Mouse (Mus musculus): ENCODE measurements around the gene Rrp15. TPM values are rescaled to one million over a fixed set of nuclear protein-coding genes. Genes with fewer than 3 reads are reported as not detected.

Rrp15 gene
- total and polyA plus RNA-seq, 3 experiments, result 130 to 142 TPM; not detected in 1

DNA sequence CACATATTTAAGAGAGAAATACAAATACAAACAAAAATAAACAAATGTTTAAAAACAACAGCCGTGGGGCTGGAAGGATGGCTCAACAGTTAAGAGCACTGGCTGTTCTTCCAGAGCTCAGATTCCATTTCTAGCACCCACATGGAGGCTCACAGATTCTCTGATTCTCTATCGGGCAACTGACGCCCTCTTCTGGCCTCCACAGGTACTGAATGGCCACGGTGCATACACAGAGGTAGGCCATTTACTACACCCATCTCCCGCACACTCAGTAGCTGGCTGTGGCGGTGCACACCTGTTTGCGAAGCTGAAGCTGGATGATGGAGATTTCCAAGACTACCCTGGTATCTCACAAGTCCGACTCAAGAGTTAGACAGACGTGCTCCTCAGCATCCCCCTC is 29.4 kb downstream of the Rrp15 start:
- Histone ChIP-seq H3K9me3 (replicated peaks; ENCODE audit: insufficient read depth, low read length) (no peaks in the 10 kb centered on the region), H3K4me3 (ENCODE audit: control insufficient read depth in 1 of 2, insufficient read depth in 1 of 2, low read depth in 2 of 2, low read length in 2 of 2) (no peak overlapping the region), H3K4me1 (ENCODE audit: control insufficient read depth in 1 of 2, insufficient read depth in 2 of 2, low read length in 2 of 2) (no peaks in the 10 kb centered on the region), H3K36me3 (ENCODE audit: control insufficient read depth in 1 of 2, insufficient read depth in 2 of 2, low read length in 2 of 2) (peaks cover 0 to 10% of the 10 kb centered on the region in 2 experiments; a peak in 2 of 4 replicates), H3K27me3 (ENCODE audit: control insufficient read depth in 1 of 2, insufficient read depth in 2 of 2, low read length in 2 of 2) (no peaks in the 10 kb centered on the region), H3K27ac (ENCODE audit: control insufficient read depth, low read depth, low read length) (no peak overlapping the region), H3K9ac (ENCODE audit: control insufficient read depth, low read depth, low read length, poor library complexity, severe bottlenecking) (no peak overlapping the region), H3K79me2 (ENCODE audit: control insufficient read depth, insufficient read depth, low read length, poor library complexity) (peaks cover 7% of the 10 kb centered on the region)
- TF ChIP-seq CTCF (IDR thresholded peaks at IDR 0.05 in 2 of 3, conservative IDR thresholded peaks at IDR 0.05 in 1 of 3; ENCODE audit: control insufficient read depth in 1 of 3, insufficient read depth in 1 of 3, low read depth in 2 of 3, low read length in 3 of 3, poor library complexity in 1 of 3, severe bottlenecking in 1 of 3) (peak; percentile 42 to 58 (median 46)), POLR2AphosphoS2 (IDR thresholded peaks at IDR 0.05; ENCODE audit: low read length) (no peak), TCF12 (IDR thresholded peaks at IDR 0.05; ENCODE audit: low read depth, low read length) (no peak), SMC3 (IDR thresholded peaks at IDR 0.05; ENCODE audit: low read depth, low read length) (peak; percentile 29; the same call in 1 of the 2 replicates), CHD2 (IDR thresholded peaks at IDR 0.05; ENCODE audit: low read length) (no peak), USF1 (IDR thresholded peaks at IDR 0.05; ENCODE audit: low read depth, low read length) (no peak), POLR2AphosphoS5 (IDR thresholded peaks at IDR 0.05; ENCODE audit: borderline replicate concordance, low read depth, low read length) (no peak), NELFE (IDR thresholded peaks at IDR 0.05; ENCODE audit: low read depth, low read length) (no peak), TBP (IDR thresholded peaks at IDR 0.05; ENCODE audit: low read depth, low read length) (no peak), GABPA (IDR thresholded peaks at IDR 0.05; ENCODE audit: low read depth, low read length) (no peak), BHLHE40 (IDR thresholded peaks at IDR 0.05; ENCODE audit: borderline replicate concordance, low read depth, low read length) (no peak), EP300 (IDR thresholded peaks at IDR 0.05; ENCODE audit: low read depth in 1 of 2, low read length in 2 of 2) (no peak), NRF1 (IDR thresholded peaks at IDR 0.05; ENCODE audit: insufficient read depth, low read depth, low read length, poor library complexity, severe bottlenecking) (no peak)
- peak; percentile 37 for DNase-seq (ENCODE audit: low read depth, low spot score)

DNA sequence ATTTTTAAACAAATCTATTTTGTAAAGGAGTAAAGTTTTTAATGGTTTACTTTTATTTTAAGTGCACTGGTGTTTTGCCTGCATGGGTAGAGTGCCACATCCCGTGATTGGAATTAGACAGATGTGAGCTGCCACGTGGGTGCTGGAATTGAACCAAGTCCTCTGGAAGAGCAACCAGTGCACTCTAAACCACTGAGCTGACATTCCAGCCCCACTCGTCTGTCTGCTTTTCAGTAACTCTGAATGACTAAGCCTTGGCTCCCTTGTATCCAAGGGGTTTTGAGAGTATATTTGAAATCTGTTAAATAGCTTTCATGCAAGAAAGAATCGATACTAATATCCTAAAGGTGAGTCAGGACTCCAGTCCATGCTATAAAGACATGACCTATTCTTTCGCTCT is 30.3 kb downstream of the Rrp15 start:
- no peaks in the 10 kb centered on the region for H3K4me1 ChIP-seq (ENCODE audit: control insufficient read depth in 1 of 2, insufficient read depth in 2 of 2, low read length in 2 of 2)
- H3K27me3 ChIP-seq (ENCODE audit: control insufficient read depth in 1 of 2, insufficient read depth in 2 of 2, low read length in 2 of 2), result no peaks in the 10 kb centered on the region
- peaks cover 0 to 10% of the 10 kb centered on the region in 2 experiments; a peak in 2 of 4 replicates for H3K36me3 ChIP-seq (ENCODE audit: control insufficient read depth in 1 of 2, insufficient read depth in 2 of 2, low read length in 2 of 2)
- H3K4me3 ChIP-seq (ENCODE audit: control insufficient read depth in 1 of 2, insufficient read depth in 1 of 2, low read depth in 2 of 2, low read length in 2 of 2), result no peak overlapping the region
- DNase-seq (ENCODE audit: low read depth, low spot score), result no peak
- peaks cover 3% of the 10 kb centered on the region; the same call in 1 of the 2 replicates for H3K79me2 ChIP-seq (ENCODE audit: control insufficient read depth, insufficient read depth, low read length, poor library complexity)
- no peak overlapping the region for H3K9ac ChIP-seq (ENCODE audit: control insufficient read depth, low read depth, low read length, poor library complexity, severe bottlenecking)
- TF ChIP-seq SIN3A (IDR thresholded peaks at IDR 0.05; ENCODE audit: low read length) (no peak), E2F4 (IDR thresholded peaks at IDR 0.05; ENCODE audit: borderline replicate concordance, low read depth, low read length) (no peak), ETS1 (IDR thresholded peaks at IDR 0.05; ENCODE audit: low read depth, low read length) (no peak), ZNF384 (IDR thresholded peaks at IDR 0.05; ENCODE audit: low read depth, low read length) (no peak), MAX (IDR thresholded peaks at IDR 0.05; ENCODE audit: low read length) (no peak), CHD1 (IDR thresholded peaks at IDR 0.05; ENCODE audit: low read depth, low read length) (no peak), RAD21 (IDR thresholded peaks at IDR 0.05; ENCODE audit: low read depth, low read length) (no peak), EP300 (IDR thresholded peaks at IDR 0.05; ENCODE audit: low read depth in 1 of 2, low read length in 2 of 2) (no peak), TBP (IDR thresholded peaks at IDR 0.05; ENCODE audit: low read depth, low read length) (no peak), ZMIZ1 (IDR thresholded peaks at IDR 0.05; ENCODE audit: low read depth, low read length) (no peak), POLR2A (IDR thresholded peaks at IDR 0.05; ENCODE audit: control insufficient read depth in 1 of 2, insufficient read depth in 1 of 2, low read depth in 1 of 2, low read length in 2 of 2, poor library complexity in 1 of 2) (no peak), JUND (IDR thresholded peaks at IDR 0.05; ENCODE audit: low read depth, low read length) (no peak), MYC (IDR thresholded peaks at IDR 0.05; ENCODE audit: low read depth, low read length) (no peak), POLR2AphosphoS2 (IDR thresholded peaks at IDR 0.05; ENCODE audit: low read length) (no peak), CHD2 (IDR thresholded peaks at IDR 0.05; ENCODE audit: low read length) (no peak), USF1 (IDR thresholded peaks at IDR 0.05; ENCODE audit: low read depth, low read length) (no peak)
- H3K9me3 ChIP-seq (replicated peaks; ENCODE audit: insufficient read depth, low read length), result no peaks in the 10 kb centered on the region
- no peak overlapping the region for H3K27ac ChIP-seq (ENCODE audit: control insufficient read depth, low read depth, low read length)
